Mouse (Mus musculus): Measurements from ENCODE around the gene Ccr10.
A peak's percentile ranks its signal among the peaks of the same experiment; 100 is the strongest.
"Not testable (repeated sequence)": the region's sequence is repeated elsewhere in the genome, so short reads cannot be mapped to it uniquely, and the experiment has no call there.

The Ccr10 gene

GRCm38 (mm10) chr11:101171721-101172433 lies 3.4 kb downstream of the Ccr10 start:
- DNase-seq (ENCODE audit: low spot score): peak; percentile 85

GRCm38 (mm10) chr11:101170811-101171610 lies 4.2 kb downstream of the Ccr10 start, which contains the start of gene Plekhh3:
Gene Plekhh3 (minus strand): TSS chr11:101171351.
- peak; percentile 96 for DNase-seq (ENCODE audit: low spot score)

GRCm38 (mm10) chr11:101170354-101170810 lies 4.9 kb downstream of the Ccr10 start, which contains the start of gene Cntnap1:
Gene Cntnap1 (plus strand): TSS chr11:101170523.
- DNase-seq (ENCODE audit: low spot score): peak; percentile 75

GRCm38 (mm10) chr11:101169301-101170107 lies 5.7 kb downstream of the Ccr10 start:
- DNase-seq (ENCODE audit: low spot score): no peak

GRCm38 (mm10) chr11:101168301-101168980 lies 6.8 kb downstream of the Ccr10 start:
- no peak for DNase-seq (ENCODE audit: low spot score)

- no peak for DNase-seq (ENCODE audit: low spot score)
Measured at GRCm38 (mm10) chr11:101167963-101168300, 7.3 kb downstream of the Ccr10 start.

- no peak for DNase-seq (ENCODE audit: low spot score)
Measured at GRCm38 (mm10) chr11:101167211-101167962, 7.9 kb downstream of the Ccr10 start.

- DNase-seq (ENCODE audit: low spot score): no peak
Measured at GRCm38 (mm10) chr11:101166357-101166756, 8.9 kb downstream of the Ccr10 start.

- DNase-seq (ENCODE audit: low spot score): no peak
Measured at GRCm38 (mm10) chr11:101164677-101165580, 10.3 kb downstream of the Ccr10 start.

GRCm38 (mm10) chr11:101164351-101164665 lies 10.9 kb downstream of the Ccr10 start:
- no peak for DNase-seq (ENCODE audit: low spot score)

GRCm38 (mm10) chr11:101163476-101164350 lies 11.5 kb downstream of the Ccr10 start:
- no peak for DNase-seq (ENCODE audit: low spot score)

GRCm38 (mm10) chr11:101162772-101163171 lies 12.5 kb downstream of the Ccr10 start:
- peak; percentile 79 for DNase-seq (ENCODE audit: low spot score)

GRCm38 (mm10) chr11:101162301-101162700 lies 12.9 kb downstream of the Ccr10 start:
- DNase-seq (ENCODE audit: low spot score): peak; percentile 64

- no peak for DNase-seq (ENCODE audit: low spot score)
Measured at GRCm38 (mm10) chr11:101161551-101161950, 13.7 kb downstream of the Ccr10 start.

- DNase-seq (ENCODE audit: low spot score): not testable (repeated sequence)
Measured at GRCm38 (mm10) chr11:101160981-101161505, 14.2 kb downstream of the Ccr10 start.

- not testable (repeated sequence) for DNase-seq (ENCODE audit: low spot score)
Measured at GRCm38 (mm10) chr11:101160151-101160550, 15.1 kb downstream of the Ccr10 start.

GRCm38 (mm10) chr11:101155728-101156371 lies 19.4 kb downstream of the Ccr10 start, which contains the start of gene Tubg2:
Gene Tubg2 (plus strand): TSS chr11:101155907.
- peak; percentile 86 for DNase-seq (ENCODE audit: low spot score)

- DNase-seq (ENCODE audit: low spot score): no peak
Measured at GRCm38 (mm10) chr11:101155151-101155550, 20.1 kb downstream of the Ccr10 start.

Measured in MN1 (cell line).